Mouse (Mus musculus) limb, embryonic 10.5 days (tissue): ENCODE measurements around the gene Kcnq5. TPM values are rescaled to one million over a fixed set of nuclear protein-coding genes. Genes with fewer than 3 reads are reported as not detected.

Experiments
- DNase-seq: peaks from one replicate; pipeline ENCODE4 v3.0.0-alpha.2; 2017; ENCODE audit warnings: low spot score
- H3K27ac ChIP-seq: fragments of 300-500 bp; sonication (generic); 2 replicates; pipeline ENCODE4 v1.5.1; 2016; ENCODE audit warnings: mild to moderate bottlenecking
- H3K27me3 ChIP-seq: fragments of 300-500 bp; sonication (generic); 2 replicates; pipeline ENCODE4 v1.6.1; 2016; ENCODE audit warnings: low read depth, mild to moderate bottlenecking; ENCODE audit not compliant: poor library complexity, severe bottlenecking
- H3K36me3 ChIP-seq: fragments of 300-500 bp; sonication (generic); 2 replicates; pipeline ENCODE4 v1.6.1; 2016; ENCODE audit warnings: mild to moderate bottlenecking, moderate library complexity
- H3K4me1 ChIP-seq: fragments of 300-500 bp; sonication (generic); 2 replicates; pipeline ENCODE4 v1.6.1; 2016
- H3K4me3 ChIP-seq: fragments of 300-500 bp; sonication (generic); 2 replicates; pipeline ENCODE4 v1.5.1; 2016; ENCODE audit warnings: mild to moderate bottlenecking, moderate library complexity
- H3K9me3 ChIP-seq: fragments of 300-500 bp; sonication (generic); replicated peaks from 2 replicates; pipeline ENCODE4 v1.6.1; 2016; ENCODE audit warnings: mild to moderate bottlenecking
- WGBS: fragments of 180-500 bp; shearing (Covaris S2); methylation state at CpG from one replicate; pipeline ENCODE4 v1.1.7; 2016; 5-methylcytosine and 5-hydroxymethylcytosine counted together
- polyA plus RNA-seq: library from polyadenylated mRNA; unstranded; fragments of >200 nt; fragmentation: Nextera tagmentation; extraction: Ambion mirVana; gene quantifications from 2 replicates; pipeline ENCODE4 v1.2.1, GENCODE M21; 2016

Gene Kcnq5
- polyA plus RNA-seq, 1 experiment from 2014 or later: 0.81 TPM

DNA sequence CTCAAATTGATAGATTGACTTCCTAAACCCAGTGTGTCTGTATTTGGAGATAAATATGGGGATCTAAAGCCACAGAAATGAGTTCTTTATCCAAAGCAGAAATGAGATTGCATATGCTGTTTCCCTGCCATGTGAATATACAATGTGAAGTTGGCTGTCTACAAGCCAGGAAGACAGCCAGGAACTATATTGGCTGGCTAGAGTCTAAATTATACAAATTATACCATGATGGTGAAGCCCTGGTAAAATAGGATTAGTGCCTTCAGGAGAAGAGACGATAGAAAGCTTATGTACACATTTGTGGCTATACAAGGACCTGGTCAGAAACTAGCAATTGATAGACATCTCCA, 38.5 kb downstream of the Kcnq5 start:
- no peak for DNase-seq
- H3K4me1 ChIP-seq: no peaks in the 10 kb centered on the region
- H3K36me3 ChIP-seq: no peaks in the 10 kb centered on the region
- H3K9me3 ChIP-seq: no peaks in the 10 kb centered on the region
- no peak overlapping the region for H3K27ac ChIP-seq
- no peak overlapping the region for H3K4me3 ChIP-seq
- no peaks in the 10 kb centered on the region for H3K27me3 ChIP-seq
- WGBS: 86% methylated on average over 1 of the region's 1 CpGs

DNA sequence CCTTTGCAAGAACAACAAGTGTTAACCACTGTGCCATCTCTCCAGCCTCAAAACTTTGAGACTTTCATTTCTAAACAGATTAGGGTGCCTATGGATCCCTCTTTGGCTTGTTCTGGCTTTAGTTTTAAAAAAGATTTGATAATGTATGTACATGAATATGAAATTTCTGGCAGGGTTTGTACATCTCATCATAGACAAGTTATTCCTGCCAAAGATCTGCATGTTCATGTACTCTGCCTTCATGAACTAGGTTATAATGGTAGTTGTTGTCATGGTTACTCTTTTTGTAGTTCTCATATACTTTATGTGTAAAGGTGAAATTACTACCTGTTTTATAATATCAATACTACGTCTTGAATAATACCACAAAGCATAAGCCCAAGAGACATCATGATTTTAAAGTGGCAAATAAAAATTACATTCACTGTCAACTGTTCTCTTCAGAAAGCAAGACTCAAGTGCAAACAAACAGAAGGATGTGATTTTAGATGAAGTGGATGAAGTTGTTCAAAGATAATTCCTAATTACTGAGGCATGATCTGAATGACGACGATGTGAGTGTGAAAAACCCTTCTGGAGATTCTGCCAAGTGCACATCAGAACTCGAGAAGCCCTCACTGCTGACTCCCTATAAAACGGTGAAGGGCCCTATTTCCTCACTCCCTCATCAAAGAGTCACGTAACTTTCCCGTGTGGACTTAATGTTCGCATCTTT, 39.0 kb downstream of the Kcnq5 start:
- no peak for DNase-seq
- H3K36me3 ChIP-seq: no peaks in the 10 kb centered on the region
- no peak overlapping the region for H3K27ac ChIP-seq
- 89% methylated on average over 8 of the region's 8 CpGs for WGBS
- H3K27me3 ChIP-seq: no peaks in the 10 kb centered on the region
- no peaks in the 10 kb centered on the region for H3K4me1 ChIP-seq
- H3K9me3 ChIP-seq: no peaks in the 10 kb centered on the region
- H3K4me3 ChIP-seq: no peak overlapping the region

DNA sequence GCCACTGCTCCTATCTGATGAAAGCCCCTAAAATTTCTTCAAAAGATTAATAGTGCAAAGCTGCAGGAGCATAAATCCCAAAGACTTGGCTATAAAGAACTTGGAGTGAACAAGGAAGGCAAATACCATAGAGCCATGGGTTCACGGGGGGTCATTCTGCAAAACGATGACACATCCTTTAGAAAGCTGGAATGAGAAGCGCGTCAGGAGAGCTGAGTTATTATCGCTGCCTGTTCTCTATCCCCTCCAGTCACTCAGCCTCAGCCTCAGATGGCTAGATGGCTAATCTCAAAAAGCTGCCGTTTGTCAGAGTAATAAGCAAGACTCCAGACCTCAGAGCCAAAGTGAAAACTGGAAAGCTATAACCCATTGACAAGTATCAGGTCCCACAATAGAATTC, 42.5 kb downstream of the Kcnq5 start:
- H3K36me3 ChIP-seq: no peaks in the 10 kb centered on the region
- H3K4me1 ChIP-seq: no peaks in the 10 kb centered on the region
- no peak overlapping the region for H3K27ac ChIP-seq
- H3K4me3 ChIP-seq: no peak overlapping the region
- DNase-seq: no peak
- no peaks in the 10 kb centered on the region for H3K9me3 ChIP-seq
- H3K27me3 ChIP-seq: no peaks in the 10 kb centered on the region
- 67% methylated on average over 6 of the region's 6 CpGs for WGBS

DNA sequence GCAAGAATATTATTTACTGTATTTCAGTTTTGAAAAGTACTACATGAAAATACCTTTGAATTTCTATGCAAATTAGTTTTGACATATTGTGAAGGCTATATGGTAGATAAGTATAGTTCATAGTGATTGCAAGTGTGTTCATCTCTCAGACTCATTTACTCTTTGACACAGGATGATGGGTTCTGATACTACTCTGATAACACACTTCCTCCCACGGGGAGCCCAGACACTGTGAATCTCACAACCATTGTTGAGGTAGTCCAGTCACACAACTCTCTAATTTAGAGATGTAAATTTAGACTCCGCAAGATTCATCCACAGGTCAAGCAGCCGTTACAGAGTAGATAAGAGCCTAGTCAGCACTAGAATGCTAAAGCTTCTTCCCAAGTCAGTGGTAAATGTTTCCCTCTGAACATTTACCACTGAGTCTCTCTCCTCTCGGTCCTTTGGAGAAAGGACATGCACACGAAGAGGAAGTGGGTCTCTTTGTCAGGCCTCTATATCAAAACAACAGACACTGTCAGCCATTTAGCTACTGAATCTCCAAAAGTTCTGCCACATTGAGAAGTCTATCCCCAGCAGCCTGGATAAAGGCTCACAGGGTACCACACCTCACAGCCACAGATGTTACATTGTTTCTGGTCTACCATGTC, 65.5 kb downstream of the Kcnq5 start:
- no peaks in the 10 kb centered on the region for H3K9me3 ChIP-seq
- 81% methylated on average over 5 of the region's 5 CpGs for WGBS

DNA sequence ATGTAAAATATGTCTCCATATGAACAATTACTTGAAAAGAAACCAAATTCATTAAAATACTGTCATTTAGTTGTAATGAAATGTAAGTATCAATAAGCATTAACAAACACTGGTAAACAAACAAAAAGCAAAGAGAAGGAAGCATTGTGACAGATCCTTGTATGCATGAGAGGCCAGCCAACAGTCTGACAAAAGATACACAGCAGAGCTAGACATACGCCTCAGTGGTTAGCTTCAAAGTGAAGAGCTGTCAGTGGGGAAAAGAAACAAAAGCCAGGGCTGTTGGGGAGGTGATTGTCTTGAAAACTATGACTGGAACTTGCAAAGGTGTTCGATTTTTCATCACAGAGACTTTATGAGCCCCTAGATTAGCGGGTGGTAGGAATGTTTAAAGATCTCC, 78.0 kb downstream of the Kcnq5 start:
- H3K9me3 ChIP-seq: no peaks in the 10 kb centered on the region
- no peak overlapping the region for H3K27ac ChIP-seq
- no peak overlapping the region for H3K4me3 ChIP-seq
- no peaks in the 10 kb centered on the region for H3K27me3 ChIP-seq
- no peaks in the 10 kb centered on the region for H3K4me1 ChIP-seq
- H3K36me3 ChIP-seq: no peaks in the 10 kb centered on the region
- DNase-seq: no peak
- WGBS: 75% methylated on average over 3 of the region's 3 CpGs

More for the DNA sequence above, 65.5 kb downstream of the Kcnq5 start:
- no peak for DNase-seq
- no peak overlapping the region for H3K4me3 ChIP-seq
- no peaks in the 10 kb centered on the region for H3K27me3 ChIP-seq
- H3K4me1 ChIP-seq: no peaks in the 10 kb centered on the region
- no peak overlapping the region for H3K27ac ChIP-seq
- no peaks in the 10 kb centered on the region for H3K36me3 ChIP-seq

DNA sequence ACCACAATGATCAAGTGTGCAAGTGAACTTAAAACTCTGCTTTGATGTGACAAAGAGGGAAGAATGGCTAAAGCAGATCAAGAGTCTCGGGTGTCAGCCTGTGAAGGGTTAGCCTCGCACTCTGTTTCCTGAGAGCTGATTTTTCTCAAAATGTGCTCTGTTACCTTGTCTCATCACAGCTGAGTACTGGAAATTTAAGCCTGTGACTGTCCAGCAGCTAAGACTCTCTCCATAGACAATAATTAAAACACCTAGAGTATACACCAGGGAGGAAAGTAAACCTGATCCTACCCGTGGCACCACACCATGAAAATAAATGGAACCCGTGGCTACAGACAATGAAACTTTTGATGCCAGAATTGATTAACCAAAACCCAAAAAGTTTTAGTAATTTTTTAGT, 90.9 kb downstream of the Kcnq5 start:
- no peaks in the 10 kb centered on the region for H3K4me1 ChIP-seq
- no peak for DNase-seq
- 52% methylated on average over 4 of the region's 4 CpGs for WGBS
- no peak overlapping the region for H3K4me3 ChIP-seq
- no peaks in the 10 kb centered on the region for H3K36me3 ChIP-seq
- no peaks in the 10 kb centered on the region for H3K27me3 ChIP-seq
- H3K27ac ChIP-seq: no peak overlapping the region
- H3K9me3 ChIP-seq: no peaks in the 10 kb centered on the region

DNA sequence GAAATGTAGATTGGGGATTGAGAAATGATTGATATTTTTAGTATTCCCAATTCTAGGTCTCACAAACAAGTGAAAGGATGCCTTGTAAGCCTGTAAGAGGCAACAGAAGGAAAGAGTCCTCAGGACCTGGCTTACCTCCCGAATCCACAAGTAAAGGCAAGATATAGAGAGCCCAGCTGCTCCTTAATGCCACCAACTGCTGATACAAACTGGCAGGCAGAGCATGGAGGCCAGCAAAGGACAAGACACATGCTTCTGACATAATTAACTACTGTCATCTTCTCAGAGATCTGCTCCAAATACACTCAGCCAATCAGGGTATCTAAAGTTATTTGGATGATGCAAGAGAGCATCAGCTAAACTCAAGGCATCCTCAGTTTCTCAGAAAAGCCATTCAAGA, 93.3 kb downstream of the Kcnq5 start:
- Histone ChIP-seq H3K4me3 (no peak overlapping the region), H3K27ac (no peak overlapping the region), H3K27me3 (no peaks in the 10 kb centered on the region), H3K9me3 (no peaks in the 10 kb centered on the region), H3K4me1 (no peaks in the 10 kb centered on the region), H3K36me3 (no peaks in the 10 kb centered on the region)
- WGBS: 78% methylated on average over 1 of the region's 1 CpGs
- DNase-seq: no peak

DNA sequence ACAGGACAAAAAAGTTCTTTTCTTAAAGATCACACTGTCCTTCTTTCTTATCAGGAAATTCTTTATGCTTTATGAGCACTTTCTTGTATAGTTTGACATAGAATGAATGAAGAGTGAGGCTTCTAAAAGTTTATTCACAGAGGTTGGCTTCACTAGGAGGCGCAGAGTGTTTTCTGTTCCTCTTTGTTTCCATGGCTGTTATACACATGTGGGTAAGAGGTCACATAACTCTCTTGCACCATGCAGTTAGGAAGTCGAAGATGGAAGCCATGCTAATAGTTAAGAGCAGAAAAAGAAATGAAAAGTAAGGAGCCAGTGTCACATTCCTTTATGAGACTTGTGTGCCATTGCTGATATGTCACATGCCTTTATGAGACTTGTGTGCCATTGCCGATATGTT, 105.3 kb downstream of the Kcnq5 start:
- Histone ChIP-seq H3K27me3 (no peaks in the 10 kb centered on the region), H3K27ac (no peak overlapping the region), H3K9me3 (no peaks in the 10 kb centered on the region), H3K4me1 (no peaks in the 10 kb centered on the region), H3K36me3 (no peaks in the 10 kb centered on the region), H3K4me3 (no peak overlapping the region)
- 85% methylated on average over 3 of the region's 3 CpGs for WGBS
- DNase-seq: no peak

DNA sequence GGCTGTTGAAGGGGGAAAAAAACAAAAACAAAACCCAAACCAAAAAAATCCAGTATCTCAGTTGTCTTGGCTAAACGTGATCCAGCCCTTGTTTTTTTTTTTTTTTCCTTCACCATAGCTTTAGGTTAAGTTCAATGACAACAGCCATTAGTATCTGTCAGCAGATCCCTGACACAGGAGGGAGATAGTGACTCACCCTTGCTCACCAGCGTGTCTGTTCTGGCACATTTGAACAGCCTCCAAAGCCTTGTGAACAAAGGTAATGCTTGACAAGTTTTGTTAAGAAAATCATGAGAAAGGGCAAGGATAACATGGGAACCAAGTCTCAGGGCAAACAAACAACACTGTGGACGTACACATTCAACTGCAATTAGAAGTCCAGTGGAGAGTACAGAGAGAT, 123.2 kb downstream of the Kcnq5 start:
- Histone ChIP-seq H3K27ac (no peak overlapping the region), H3K36me3 (no peaks in the 10 kb centered on the region), H3K27me3 (no peaks in the 10 kb centered on the region), H3K4me1 (peaks cover 5% of the 10 kb centered on the region), H3K9me3 (no peaks in the 10 kb centered on the region), H3K4me3 (no peak overlapping the region)
- no peak for DNase-seq
- WGBS: 53% methylated on average over 3 of the region's 3 CpGs

DNA sequence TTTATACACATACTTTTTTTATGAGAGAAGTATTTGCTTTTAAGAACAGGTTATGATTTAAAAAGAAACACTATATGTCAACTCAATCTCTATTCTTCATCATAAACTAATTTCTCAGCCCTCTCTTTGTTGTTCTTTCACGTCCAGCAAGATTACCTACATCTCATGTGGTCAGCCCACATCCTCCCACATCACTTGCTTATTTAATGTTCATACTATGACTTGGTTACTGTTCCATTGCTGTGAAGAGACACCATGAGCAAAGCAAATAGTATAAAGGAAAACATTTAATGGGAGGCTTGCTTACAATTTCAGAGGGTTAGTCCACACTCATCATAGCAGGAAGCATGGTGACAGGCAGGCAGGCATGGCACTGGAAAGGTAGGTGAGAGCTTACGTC, 124.4 kb downstream of the Kcnq5 start:
- Histone ChIP-seq H3K27me3 (no peaks in the 10 kb centered on the region), H3K36me3 (no peaks in the 10 kb centered on the region), H3K9me3 (no peaks in the 10 kb centered on the region), H3K27ac (no peak overlapping the region), H3K4me1 (peaks cover 5% of the 10 kb centered on the region), H3K4me3 (no peak overlapping the region)
- 86% methylated on average over 2 of the region's 2 CpGs for WGBS
- no peak for DNase-seq

DNA sequence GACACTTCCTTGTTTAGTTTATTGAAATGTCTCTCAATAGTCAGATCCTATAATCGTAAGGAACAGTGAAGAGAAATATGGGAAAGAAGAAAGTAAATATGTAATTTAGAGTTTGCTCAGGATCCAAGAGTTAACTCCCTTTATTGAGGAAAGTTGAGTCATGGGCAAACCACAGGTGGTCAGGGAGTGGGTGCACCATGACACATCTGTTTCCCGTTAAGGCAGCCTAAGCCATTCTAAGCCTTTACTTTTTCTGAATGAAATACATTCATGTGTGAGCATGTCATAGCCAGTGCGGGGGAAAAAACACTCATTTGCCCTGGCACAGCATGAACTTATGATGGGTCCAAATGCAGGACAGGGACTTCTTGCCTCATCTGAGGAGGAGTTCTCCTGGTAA, 125.4 kb downstream of the Kcnq5 start:
- Histone ChIP-seq H3K4me1 (peaks cover 5% of the 10 kb centered on the region), H3K27me3 (no peaks in the 10 kb centered on the region), H3K27ac (no peak overlapping the region), H3K4me3 (no peak overlapping the region), H3K9me3 (no peaks in the 10 kb centered on the region), H3K36me3 (no peaks in the 10 kb centered on the region)
- 63% methylated on average over 3 of the region's 3 CpGs for WGBS
- DNase-seq: no peak

DNA sequence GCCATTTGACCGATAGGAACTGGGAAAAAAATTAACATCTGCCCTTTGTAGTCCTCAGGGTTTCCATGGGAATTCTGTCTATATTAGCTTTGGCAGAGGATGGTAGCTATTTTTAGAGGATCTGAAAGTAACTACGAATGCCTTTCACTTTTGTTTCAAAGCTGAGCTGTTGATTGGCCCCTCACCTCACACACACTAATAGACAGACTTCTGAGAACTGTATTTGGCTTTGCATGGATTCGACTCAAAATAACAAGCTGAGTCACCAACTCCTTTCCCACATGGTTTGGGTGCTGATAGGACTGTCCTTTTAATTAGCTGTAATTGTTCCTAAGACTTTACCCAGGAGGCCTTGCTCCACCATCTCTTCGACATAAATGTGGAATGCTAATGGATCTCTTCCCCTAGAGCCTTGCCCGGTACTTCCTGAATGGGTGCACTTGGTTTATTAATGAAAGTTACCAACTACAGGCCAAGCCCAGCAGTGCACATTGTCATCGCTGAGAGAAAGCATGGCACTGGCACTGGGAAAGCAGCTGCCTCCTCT, 131.8 kb downstream of the Kcnq5 start:
- Histone ChIP-seq H3K4me3 (no peak overlapping the region), H3K27me3 (no peaks in the 10 kb centered on the region), H3K9me3 (no peaks in the 10 kb centered on the region), H3K27ac (no peak overlapping the region), H3K36me3 (no peaks in the 10 kb centered on the region), H3K4me1 (0 out of 2 replicates have a peak, but pooled peaks cover 4% of the 10 kb centered on the region)
- no peak for DNase-seq
- WGBS: 82% methylated on average over 6 of the region's 6 CpGs

DNA sequence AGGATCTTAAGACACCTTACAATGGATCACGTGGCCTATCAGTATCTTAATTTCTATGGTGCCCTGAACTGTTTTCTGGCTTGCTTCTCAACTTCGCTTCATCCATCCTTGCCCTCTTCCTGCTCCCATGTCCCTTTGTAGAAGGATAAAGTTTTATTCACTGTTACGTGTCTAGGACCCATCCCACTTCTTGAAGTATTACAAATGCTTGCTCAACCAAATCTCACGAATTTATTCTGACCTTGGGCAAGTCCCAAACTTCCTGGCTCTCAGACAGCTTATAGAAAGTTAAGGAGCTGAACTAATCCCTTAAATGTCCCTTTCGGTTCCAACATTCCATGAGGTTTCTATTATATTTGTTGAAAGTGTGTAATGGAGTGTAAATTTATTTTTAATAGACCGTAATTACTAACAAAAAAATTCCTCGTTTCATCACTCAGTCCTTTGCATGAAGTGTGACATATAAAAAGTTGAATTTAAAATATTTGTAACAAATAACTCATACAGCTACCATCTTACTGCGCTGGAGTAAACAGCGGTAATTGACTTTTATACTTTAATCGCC, 141.6 kb downstream of the Kcnq5 start:
- no peak for DNase-seq

More for the DNA sequence above, 141.6 kb downstream of the Kcnq5 start:
- H3K4me1 ChIP-seq: no peaks in the 10 kb centered on the region
- H3K9me3 ChIP-seq: no peaks in the 10 kb centered on the region
- H3K27ac ChIP-seq: no peak overlapping the region
- 91% methylated on average over 10 of the region's 10 CpGs for WGBS
- no peaks in the 10 kb centered on the region for H3K27me3 ChIP-seq
- H3K36me3 ChIP-seq: no peaks in the 10 kb centered on the region
- H3K4me3 ChIP-seq: no peak overlapping the region
